Mouse (Mus musculus): ENCODE measurements around the gene Bcl2l12. TPM values are rescaled to one million over a fixed set of nuclear protein-coding genes. Genes with fewer than 3 reads are reported as not detected.

Gene Bcl2l12
- polyA plus RNA-seq, 1 experiment from 2014 or later, result 10.2 TPM

GRCm38 (mm10) chr7:45004546-45004945 is 6.0 kb upstream of the Bcl2l12 start:
- 82% methylated on average over 3 of the region's 3 CpGs for WGBS
- no peaks in the 10 kb centered on the region for H3K27me3 ChIP-seq (replicated peaks; ENCODE audit: control insufficient read depth, insufficient read depth, low read length)
- H3K4me3 ChIP-seq (ENCODE audit: low read length), result no peak overlapping the region
- H3K36me3 ChIP-seq (ENCODE audit: control insufficient read depth, insufficient read depth, low read length), result peaks cover 76% of the 10 kb centered on the region
- H3K27ac ChIP-seq (ENCODE audit: low read depth, low read length), result no peak overlapping the region
- no peak overlapping the region for H3K4me2 ChIP-seq (ENCODE audit: low read length)
- no peak overlapping the region for H3K9ac ChIP-seq (ENCODE audit: low read depth, low read length)
- no peaks in the 10 kb centered on the region for H3K9me3 ChIP-seq (ENCODE audit: control insufficient read depth, low read length)
- H3K4me1 ChIP-seq (ENCODE audit: control insufficient read depth, insufficient read depth, low read depth, low read length), result peaks cover 1% of the 10 kb centered on the region
- no peak for ATAC-seq

- no peak overlapping the region for H3K4me2 ChIP-seq (ENCODE audit: low read length)
- WGBS, result 88% methylated on average over 7 of the region's 7 CpGs
- H3K4me3 ChIP-seq (ENCODE audit: low read length), result no peak overlapping the region
- no peak overlapping the region for H3K27ac ChIP-seq (ENCODE audit: low read depth, low read length)
- H3K36me3 ChIP-seq (ENCODE audit: control insufficient read depth, insufficient read depth, low read length), result peaks cover 61% of the 10 kb centered on the region
- no peak overlapping the region for H3K9ac ChIP-seq (ENCODE audit: low read depth, low read length)
- no peaks in the 10 kb centered on the region for H3K9me3 ChIP-seq (ENCODE audit: control insufficient read depth, low read length)
- peaks cover 13% of the 10 kb centered on the region for H3K4me1 ChIP-seq (ENCODE audit: control insufficient read depth, insufficient read depth, low read depth, low read length)
- ATAC-seq, result no peak
- H3K27me3 ChIP-seq (replicated peaks; ENCODE audit: control insufficient read depth, insufficient read depth, low read length), result no peaks in the 10 kb centered on the region
Measured at GRCm38 (mm10) chr7:45002440-45002839, 3.9 kb upstream of the Bcl2l12 start.

- H3K27me3 ChIP-seq (replicated peaks; ENCODE audit: control insufficient read depth, insufficient read depth, low read length), result no peaks in the 10 kb centered on the region
- WGBS, result 81% methylated on average over 21 of the region's 21 CpGs
- no peak overlapping the region for H3K4me3 ChIP-seq (ENCODE audit: low read length)
- no peak for ATAC-seq
- no peak overlapping the region for H3K4me2 ChIP-seq (ENCODE audit: low read length)
- H3K36me3 ChIP-seq (ENCODE audit: control insufficient read depth, insufficient read depth, low read length), result peaks cover 42% of the 10 kb centered on the region
- no peak overlapping the region for H3K9ac ChIP-seq (ENCODE audit: low read depth, low read length)
- H3K9me3 ChIP-seq (ENCODE audit: control insufficient read depth, low read length), result no peaks in the 10 kb centered on the region
- H3K27ac ChIP-seq (ENCODE audit: low read depth, low read length), result no peak overlapping the region
- peaks cover 16% of the 10 kb centered on the region for H3K4me1 ChIP-seq (ENCODE audit: control insufficient read depth, insufficient read depth, low read depth, low read length)
Measured at GRCm38 (mm10) chr7:45000539-45001114, 2.1 kb upstream of the Bcl2l12 start.

GRCm38 (mm10) chr7:44999753-45000152 is 1.2 kb upstream of the Bcl2l12 start:
- Histone ChIP-seq H3K9me3 (ENCODE audit: control insufficient read depth, low read length) (no peaks in the 10 kb centered on the region), H3K27ac (ENCODE audit: low read depth, low read length) (no peak overlapping the region), H3K4me3 (ENCODE audit: low read length) (no peak overlapping the region), H3K9ac (ENCODE audit: low read depth, low read length) (no peak overlapping the region), H3K36me3 (ENCODE audit: control insufficient read depth, insufficient read depth, low read length) (peaks cover 37% of the 10 kb centered on the region), H3K4me2 (ENCODE audit: low read length) (no peak overlapping the region), H3K4me1 (ENCODE audit: control insufficient read depth, insufficient read depth, low read depth, low read length) (peaks cover 16% of the 10 kb centered on the region), H3K27me3 (replicated peaks; ENCODE audit: control insufficient read depth, insufficient read depth, low read length) (no peaks in the 10 kb centered on the region)
- 75% methylated on average over 11 of the region's 11 CpGs for WGBS
- ATAC-seq, result no peak

GRCm38 (mm10) chr7:44997940-44998428 is 528 bp downstream of the Bcl2l12 start:
- H3K9me3 ChIP-seq (ENCODE audit: control insufficient read depth, low read length), result no peaks in the 10 kb centered on the region
- peak overlapping the region; percentile 66 for H3K9ac ChIP-seq (ENCODE audit: low read depth, low read length)
- 3% methylated on average over 15 of the region's 15 CpGs for WGBS
- peak overlapping the region; percentile 63 for H3K4me2 ChIP-seq (ENCODE audit: low read length)
- H3K27ac ChIP-seq (ENCODE audit: low read depth, low read length), result peak overlapping the region; percentile 79
- no peaks in the 10 kb centered on the region for H3K27me3 ChIP-seq (replicated peaks; ENCODE audit: control insufficient read depth, insufficient read depth, low read length)
- no peak for ATAC-seq
- peak overlapping the region; percentile 65 for H3K4me3 ChIP-seq (ENCODE audit: low read length)
- H3K36me3 ChIP-seq (ENCODE audit: control insufficient read depth, insufficient read depth, low read length), result peaks cover 22% of the 10 kb centered on the region
- H3K4me1 ChIP-seq (ENCODE audit: control insufficient read depth, insufficient read depth, low read depth, low read length), result peaks cover 16% of the 10 kb centered on the region

GRCm38 (mm10) chr7:44997231-44997939 is 1.1 kb downstream of the Bcl2l12 start, which contains the start of gene Irf3:
Gene Irf3, plus strand, starts transcription at chr7:44997648.
- no peaks in the 10 kb centered on the region for H3K27me3 ChIP-seq (replicated peaks; ENCODE audit: control insufficient read depth, insufficient read depth, low read length)
- no peaks in the 10 kb centered on the region for H3K9me3 ChIP-seq (ENCODE audit: control insufficient read depth, low read length)
- peaks cover 16% of the 10 kb centered on the region for H3K4me1 ChIP-seq (ENCODE audit: control insufficient read depth, insufficient read depth, low read depth, low read length)
- peak within 1 kb of the TSS; percentile 66 for H3K9ac ChIP-seq (ENCODE audit: low read depth, low read length)
- peak; percentile 93 for ATAC-seq
- H3K4me3 ChIP-seq (ENCODE audit: low read length), result peak within 1 kb of the TSS; percentile 65
- peak within 1 kb of the TSS; percentile 63 for H3K4me2 ChIP-seq (ENCODE audit: low read length)
- H3K36me3 ChIP-seq (ENCODE audit: control insufficient read depth, insufficient read depth, low read length), result peaks cover 20% of the 10 kb centered on the region
- H3K27ac ChIP-seq (ENCODE audit: low read depth, low read length), result peak within 1 kb of the TSS; percentile 79
- under 1% methylated on average over 43 of the region's 43 CpGs for WGBS

GRCm38 (mm10) chr7:44996672-44997071 is 1.8 kb downstream of the Bcl2l12 start:
- 18% methylated on average over 10 of the region's 10 CpGs for WGBS
- no peaks in the 10 kb centered on the region for H3K27me3 ChIP-seq (replicated peaks; ENCODE audit: control insufficient read depth, insufficient read depth, low read length)
- peaks cover 14% of the 10 kb centered on the region for H3K36me3 ChIP-seq (ENCODE audit: control insufficient read depth, insufficient read depth, low read length)
- ATAC-seq, result no peak
- H3K9ac ChIP-seq (ENCODE audit: low read depth, low read length), result peak overlapping the region; percentile 24; the same call in 1 of the 2 replicates
- no peaks in the 10 kb centered on the region for H3K9me3 ChIP-seq (ENCODE audit: control insufficient read depth, low read length)
- peak overlapping the region; percentile 63 for H3K4me2 ChIP-seq (ENCODE audit: low read length)
- 0 out of 2 replicates have a peak overlapping the region, but pooled peaks have one; percentile 32 for H3K27ac ChIP-seq (ENCODE audit: low read depth, low read length)
- peaks cover 16% of the 10 kb centered on the region for H3K4me1 ChIP-seq (ENCODE audit: control insufficient read depth, insufficient read depth, low read depth, low read length)
- peak overlapping the region; percentile 65 for H3K4me3 ChIP-seq (ENCODE audit: low read length)

GRCm38 (mm10) chr7:44986879-44987718 is 11.4 kb downstream of the Bcl2l12 start:
- H3K36me3 ChIP-seq (ENCODE audit: control insufficient read depth, insufficient read depth, low read length), result peaks cover under 1% of the 10 kb centered on the region; the same call in 1 of the 2 replicates
- no peaks in the 10 kb centered on the region for H3K9me3 ChIP-seq (ENCODE audit: control insufficient read depth, low read length)
- peak; percentile 18 for ATAC-seq
- H3K27me3 ChIP-seq (replicated peaks; ENCODE audit: control insufficient read depth, insufficient read depth, low read length), result no peaks in the 10 kb centered on the region
- peak overlapping the region; percentile 92 for H3K27ac ChIP-seq (ENCODE audit: low read depth, low read length)
- under 1% methylated on average over 29 of the region's 29 CpGs for WGBS
- H3K9ac ChIP-seq (ENCODE audit: low read depth, low read length), result peak overlapping the region; percentile 80
- H3K4me3 ChIP-seq (ENCODE audit: low read length), result peak overlapping the region; percentile 94
- H3K4me2 ChIP-seq (ENCODE audit: low read length), result peak overlapping the region; percentile 85
- peaks cover 28% of the 10 kb centered on the region for H3K4me1 ChIP-seq (ENCODE audit: control insufficient read depth, insufficient read depth, low read depth, low read length)

Data from hindbrain, embryonic 16.5 days (tissue).